Mouse (Mus musculus): Measurements from ENCODE around the gene Prrt4.
"Not testable (repeated sequence)": the region's sequence is repeated elsewhere in the genome, so short reads cannot be mapped to it uniquely, and the experiment has no call there.

Prrt4 gene

DNA sequence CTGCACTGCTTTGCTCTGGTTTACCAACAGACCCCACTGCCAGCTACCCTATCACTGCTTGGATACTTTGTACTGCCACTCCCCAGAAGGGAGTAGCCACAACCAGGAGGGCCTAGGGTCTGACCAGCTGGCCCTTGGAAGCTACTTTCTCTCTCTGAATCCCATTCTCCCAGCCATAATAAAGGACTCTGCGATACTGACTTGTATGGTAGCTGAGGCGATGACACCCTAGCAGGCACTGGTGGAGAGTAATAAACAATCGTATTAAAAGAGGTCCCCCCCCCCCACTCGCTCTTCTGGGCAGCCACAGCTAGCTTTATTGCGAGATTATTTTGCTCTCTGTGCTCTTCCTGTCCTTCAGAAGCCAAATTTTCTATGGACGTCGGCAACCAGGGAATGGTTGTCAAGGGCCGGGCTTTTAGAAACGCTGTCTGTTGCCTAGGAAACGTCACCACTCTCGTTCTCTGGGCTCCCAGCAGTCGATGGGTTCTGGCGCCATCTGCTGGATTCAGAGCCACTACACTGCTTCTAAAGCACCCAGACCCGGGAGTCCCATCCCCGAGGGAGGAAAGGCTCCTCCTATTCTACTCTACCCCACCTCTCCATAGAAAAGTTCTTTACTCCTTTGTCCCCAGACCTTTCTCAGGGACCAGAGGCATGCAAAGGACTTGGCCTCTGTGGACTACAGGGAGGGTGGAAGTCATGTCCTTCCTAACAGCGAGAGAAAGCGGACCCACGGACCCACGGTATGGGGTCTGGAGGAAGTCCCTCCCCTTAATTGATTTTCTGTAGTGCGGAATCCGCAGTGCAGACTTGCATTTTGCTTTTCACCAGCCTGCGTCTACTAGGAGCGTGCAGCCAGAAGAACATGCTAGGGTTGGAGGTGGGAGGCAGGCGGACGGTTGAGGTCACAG, 19.2 kb upstream of the Prrt4 start:
- peak; percentile 93 for DNase-seq (ENCODE audit: low spot score)

GRCm38 (mm10) chr6:29195846-29196698, 16.7 kb upstream of the Prrt4 start:
- DNase-seq (ENCODE audit: low spot score) = no peak

DNA sequence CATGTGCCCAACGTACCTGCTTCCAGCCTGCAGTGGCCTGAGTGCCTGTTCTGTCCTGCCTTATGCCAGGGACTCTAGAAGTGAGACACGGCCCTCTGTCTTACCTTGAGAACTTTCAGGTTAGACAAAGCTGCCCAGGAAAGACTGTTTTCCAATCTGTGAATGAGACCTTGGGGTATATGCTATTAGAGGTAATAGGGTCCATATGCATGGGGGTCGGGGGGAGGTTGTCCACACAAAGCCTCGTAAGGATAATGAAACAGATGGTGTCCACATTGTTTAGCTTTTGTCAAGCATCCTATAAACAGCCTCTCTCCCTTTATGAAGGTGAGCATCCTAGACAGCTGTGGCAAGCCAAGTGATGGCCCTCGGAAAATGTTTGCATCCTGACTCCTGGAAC, 15.8 kb upstream of the Prrt4 start:
- no peak for DNase-seq (ENCODE audit: low spot score)

GRCm38 (mm10) chr6:29193961-29194750, 14.8 kb upstream of the Prrt4 start:
- no peak for DNase-seq (ENCODE audit: low spot score)

DNA sequence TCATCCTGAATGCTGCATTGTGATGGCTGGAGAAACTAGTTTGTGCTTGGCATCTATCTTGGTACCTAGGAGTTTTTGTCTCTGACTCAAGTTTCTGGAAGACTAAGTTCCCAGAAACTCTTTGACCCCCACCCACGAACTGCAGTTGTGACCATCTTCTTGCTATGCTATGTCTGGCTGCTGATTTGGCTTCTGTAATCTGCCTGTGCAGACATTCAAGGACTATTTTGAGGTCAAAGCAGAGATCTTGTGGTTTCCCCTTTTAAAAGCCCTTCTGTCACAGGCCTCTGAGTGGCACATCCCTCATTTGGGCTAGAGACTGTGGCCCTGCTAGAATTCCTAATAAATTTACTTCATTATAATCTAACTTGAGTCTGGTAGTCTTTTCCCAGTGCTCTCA, 8.6 kb upstream of the Prrt4 start:
- DNase-seq (ENCODE audit: low spot score) = no peak

DNA sequence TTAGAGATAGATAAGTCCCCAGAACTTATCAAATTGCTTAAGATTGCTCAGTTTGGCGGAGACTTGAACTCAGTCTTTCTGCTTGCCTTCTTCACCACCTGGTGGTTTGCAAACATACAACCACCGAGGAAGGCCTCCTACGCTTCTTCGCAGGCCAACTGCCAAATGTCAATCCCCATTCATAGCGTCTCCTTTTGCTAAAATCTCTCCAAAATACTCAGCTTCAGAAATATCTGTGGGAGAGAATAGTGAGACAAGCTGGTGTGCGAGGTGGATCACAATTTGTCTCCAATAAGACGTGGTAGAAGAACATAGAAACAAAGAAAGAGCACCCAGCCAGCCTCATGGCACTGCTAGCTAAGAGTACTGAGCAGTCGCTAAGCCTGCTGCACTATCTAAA, 459 bp upstream of the Prrt4 start:
- DNase-seq (ENCODE audit: low spot score) = peak; percentile 44

- DNase-seq (ENCODE audit: low spot score) = no peak
Measured at GRCm38 (mm10) chr6:29177901-29178879, 1.2 kb downstream of the Prrt4 start.

DNA sequence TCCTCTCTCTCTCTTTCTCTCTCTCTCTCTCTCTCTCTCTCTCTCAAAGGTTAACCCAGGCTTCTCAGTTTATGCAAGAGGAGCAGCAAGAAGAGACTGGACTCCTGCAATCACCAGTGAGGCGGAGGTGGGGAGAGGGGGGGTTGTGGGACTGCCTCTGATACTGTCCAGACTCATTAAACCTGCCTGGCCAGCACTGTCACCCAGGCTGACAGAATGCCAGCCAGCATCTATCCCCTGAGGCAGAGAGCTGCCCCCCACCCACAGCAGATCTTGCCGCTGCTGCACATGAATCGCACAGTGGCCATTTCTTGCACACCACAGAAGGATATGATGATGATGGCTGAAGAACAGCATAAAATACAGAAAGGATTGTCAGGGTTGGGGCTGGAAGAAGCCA, 4.3 kb downstream of the Prrt4 start:
- DNase-seq (ENCODE audit: low spot score) = no peak

GRCm38 (mm10) chr6:29174368-29174767, 5.0 kb downstream of the Prrt4 start:
- DNase-seq (ENCODE audit: low spot score) = no peak

DNA sequence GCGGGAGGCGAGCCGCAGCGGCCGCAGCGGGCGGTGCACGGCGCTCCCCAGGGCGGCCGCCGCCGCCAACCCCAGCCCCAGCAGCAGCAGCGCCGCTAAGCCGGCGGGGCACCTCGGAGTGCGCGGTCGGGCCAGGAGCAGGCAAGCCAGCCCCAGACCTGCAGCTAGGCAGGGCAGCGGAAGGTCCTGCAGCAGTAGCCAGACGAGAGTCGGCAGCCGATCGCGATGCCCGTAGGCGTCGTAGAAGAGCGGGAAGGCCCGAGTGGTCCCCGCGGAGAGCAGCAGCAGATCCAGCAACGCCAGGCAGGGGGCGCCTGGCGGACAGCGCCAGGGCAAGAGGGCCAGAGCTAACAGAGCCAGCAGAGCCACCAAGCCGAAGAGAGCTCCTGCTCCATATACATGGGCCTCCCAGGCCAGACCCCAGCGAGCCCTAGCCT, 8.4 kb downstream of the Prrt4 start:
- DNase-seq (ENCODE audit: low spot score) = peak; percentile 78

DNA sequence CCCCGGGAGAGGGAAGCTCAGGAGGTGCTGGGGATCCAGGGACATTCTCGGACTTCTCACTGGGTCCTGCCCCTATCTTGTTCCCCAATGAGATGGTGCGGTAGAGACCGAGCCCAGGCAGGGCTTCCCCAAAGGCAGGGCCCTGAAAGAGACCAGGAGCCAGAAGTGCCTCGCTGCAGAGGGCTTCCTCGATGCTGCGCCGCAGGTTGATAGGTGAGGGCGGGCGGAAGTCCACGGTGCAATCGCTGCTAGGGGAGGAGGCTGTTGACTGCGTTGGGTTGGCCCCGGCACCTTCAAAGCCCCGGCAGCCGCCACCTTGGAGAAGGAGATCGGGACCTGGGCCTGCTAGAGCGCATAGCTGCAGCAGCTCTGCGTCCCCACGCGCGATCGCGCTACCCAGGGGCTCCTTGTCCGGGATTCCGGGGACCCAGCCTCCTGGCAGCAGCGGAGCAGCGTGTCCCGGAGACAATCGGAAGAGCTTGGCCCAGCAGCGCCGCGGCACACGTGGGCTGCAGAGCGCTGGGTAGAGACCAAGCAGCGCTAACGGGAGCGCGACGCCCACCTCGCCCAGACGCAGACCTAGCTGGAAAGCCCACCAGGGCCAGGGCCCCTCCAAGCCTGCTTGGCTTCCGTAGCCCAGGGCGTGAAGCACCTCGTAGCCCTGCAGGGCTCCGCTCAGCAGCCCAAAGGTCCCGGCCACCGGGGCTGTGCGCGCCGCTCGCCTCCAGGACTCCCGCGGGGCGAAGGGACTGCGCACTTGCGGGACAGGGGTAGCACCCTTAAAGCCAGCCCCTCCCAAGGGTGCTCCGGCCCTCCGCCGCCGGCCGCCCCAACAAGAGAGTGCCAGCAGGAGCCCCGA, 9.1 kb downstream of the Prrt4 start:
- DNase-seq (ENCODE audit: low spot score) = no peak

DNA sequence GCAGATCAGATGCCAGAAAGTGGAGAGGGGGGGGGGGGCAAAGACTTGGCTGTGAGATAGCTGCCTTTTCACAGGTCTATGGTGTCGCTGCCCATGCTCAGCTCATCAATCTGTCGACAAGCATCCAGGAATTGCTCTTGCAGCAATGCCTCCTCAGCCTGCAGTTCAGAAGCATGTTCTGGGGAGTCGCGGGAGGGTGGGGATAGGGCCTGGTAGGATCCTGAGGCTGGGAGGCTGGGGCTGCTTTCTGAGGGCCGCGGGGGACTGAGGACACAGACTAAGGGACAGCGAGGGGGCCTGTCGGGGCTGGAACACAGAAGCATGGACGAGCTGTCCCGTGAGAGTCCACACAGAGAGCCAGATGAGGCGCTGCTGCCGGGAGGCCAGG, 9.7 kb downstream of the Prrt4 start:
- DNase-seq (ENCODE audit: low spot score) = no peak

DNA sequence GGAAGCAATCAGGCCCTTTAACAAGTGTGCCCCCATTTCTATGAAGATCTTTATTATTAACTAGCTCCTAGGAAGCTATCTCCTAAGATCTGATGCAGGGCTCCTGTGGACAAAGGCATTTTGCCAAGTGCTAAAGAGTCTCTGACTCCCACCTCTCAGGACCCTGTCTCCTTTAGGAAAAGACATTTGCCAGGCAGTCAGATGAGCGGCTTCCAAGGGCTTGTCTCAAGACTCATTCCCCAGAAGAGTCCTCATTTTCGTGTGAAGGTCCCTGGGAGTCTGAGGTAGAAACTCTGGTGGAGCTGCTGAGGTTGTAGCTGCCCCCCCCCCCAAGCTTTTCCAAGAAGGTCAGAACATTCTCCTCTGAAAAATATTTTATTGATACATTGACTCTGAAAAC, 10.5 kb downstream of the Prrt4 start:
- no peak for DNase-seq (ENCODE audit: low spot score)

- DNase-seq (ENCODE audit: low spot score) = peak; percentile 67
Measured at GRCm38 (mm10) chr6:29166196-29166595, 13.2 kb downstream of the Prrt4 start.

DNA sequence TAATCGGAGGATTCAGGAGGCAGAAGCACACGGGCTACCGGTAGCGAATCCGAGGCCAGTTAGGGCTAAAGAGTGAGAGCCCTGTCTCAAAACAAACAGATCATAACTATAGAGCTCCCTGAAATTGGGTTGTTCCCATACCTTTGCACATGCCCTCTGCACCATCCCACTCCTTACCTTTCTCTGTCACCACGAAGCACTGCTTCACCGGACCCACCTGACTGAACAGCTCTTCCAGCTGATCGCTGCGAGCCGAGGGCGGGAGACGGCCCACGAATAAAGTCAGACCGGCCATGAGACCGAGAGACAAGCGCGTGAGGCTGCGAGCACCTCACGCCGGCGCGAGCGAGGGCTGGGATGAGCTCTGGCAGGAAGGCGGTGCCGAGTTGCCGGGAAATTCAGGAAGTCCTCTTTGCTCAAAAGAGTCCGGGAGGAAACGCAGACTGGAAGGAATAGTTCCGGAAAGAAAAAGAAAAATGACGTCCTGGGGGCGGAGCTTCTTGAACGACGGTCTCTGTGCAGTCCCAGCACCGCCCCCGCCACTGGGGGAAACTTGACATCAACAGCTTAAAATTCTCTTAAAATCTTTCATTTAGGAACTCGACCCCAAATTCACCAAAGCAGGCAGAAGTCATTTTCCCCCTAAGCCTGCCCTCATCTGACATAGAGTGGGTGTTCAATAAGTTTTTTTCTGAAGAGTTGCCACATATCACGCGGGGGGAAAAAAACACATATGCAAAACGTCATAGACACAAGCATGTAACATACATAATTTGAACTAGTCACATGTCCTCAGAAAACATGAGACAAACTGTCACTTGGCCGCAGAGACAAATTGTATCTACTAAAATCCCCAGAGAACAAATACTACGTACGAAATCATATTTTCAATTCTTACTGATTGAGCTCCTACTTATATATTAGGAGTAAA, 14.8 kb downstream of the Prrt4 start, which contains the start of gene Rbm28:
Rbm28 (minus strand) TSS at position 693 of the 931 bp plus-strand sequence.
- peak; percentile 92 for DNase-seq (ENCODE audit: low spot score)

DNA sequence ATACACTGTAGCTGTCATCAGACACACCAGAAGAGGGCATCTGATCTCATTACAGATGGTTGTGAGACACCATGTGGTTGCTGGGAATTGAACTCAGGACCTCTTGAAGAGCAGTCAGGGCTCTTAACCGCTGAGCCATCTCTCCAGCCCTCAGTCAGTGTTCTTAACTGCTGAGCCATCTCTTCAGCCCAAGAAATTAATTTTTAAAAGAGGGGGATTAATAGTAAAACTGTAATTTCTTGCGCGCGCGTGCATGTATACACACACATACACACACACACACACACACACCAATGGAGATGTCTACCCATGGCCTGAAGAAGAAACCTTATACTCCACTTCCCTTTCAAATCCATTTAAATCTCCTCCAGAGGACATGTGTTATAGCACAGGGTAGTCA, 18.1 kb downstream of the Prrt4 start:
- not testable (repeated sequence) for DNase-seq (ENCODE audit: low spot score)

GRCm38 (mm10) chr6:29160786-29161185, 18.6 kb downstream of the Prrt4 start:
- DNase-seq (ENCODE audit: low spot score) = no peak

DNA sequence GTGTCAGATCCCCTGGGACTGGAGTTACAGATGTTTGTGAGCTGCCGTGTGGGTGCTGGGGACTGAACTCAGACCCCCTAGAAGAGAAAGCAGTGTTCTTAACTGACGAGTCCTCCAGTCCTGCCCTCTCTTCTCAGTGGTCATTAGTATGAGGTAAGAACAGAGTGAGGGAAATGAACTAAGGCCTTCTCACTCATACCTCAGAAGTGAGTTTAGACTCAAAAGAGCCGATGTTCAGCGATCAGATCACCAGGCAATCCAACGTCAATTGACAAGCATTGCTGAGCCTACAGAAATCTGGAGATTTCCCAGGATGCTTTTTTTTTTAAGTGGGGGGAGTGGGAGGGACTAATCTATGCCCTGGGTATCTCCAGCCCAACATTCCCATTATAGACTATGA, 23.1 kb downstream of the Prrt4 start:
- no peak for DNase-seq (ENCODE audit: low spot score)

DNA sequence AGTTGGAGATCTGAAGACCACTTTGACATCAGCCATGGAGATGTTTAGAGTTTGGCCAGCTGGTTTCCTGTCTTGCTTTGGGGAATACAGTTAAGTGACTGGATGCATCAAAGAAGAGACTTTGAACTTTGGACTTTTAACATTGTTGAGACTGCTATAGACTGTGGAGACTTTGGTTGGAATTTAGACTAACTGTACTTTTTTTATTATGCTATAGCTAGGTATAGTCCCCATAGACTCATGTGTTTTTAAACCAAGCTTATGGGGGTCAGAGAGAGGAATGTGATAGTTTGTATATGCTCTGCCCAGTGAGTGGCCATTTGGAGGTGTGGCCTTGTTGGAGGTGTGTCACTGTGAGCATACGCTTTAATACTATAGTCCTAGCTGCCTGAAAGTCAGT, 29.4 kb downstream of the Prrt4 start:
- DNase-seq (ENCODE audit: low spot score) = no peak

Data from layer of hippocampus, adult 11-12 months (tissue).